Mouse (Mus musculus) neutrophil, adult 5-6 weeks (primary cell): ENCODE results near the gene Tars2. TPM values are rescaled to one million over a fixed set of nuclear protein-coding genes. Genes with fewer than 3 reads are reported as not detected.
"Not testable (repeated sequence)": the region's sequence is repeated elsewhere in the genome, so short reads cannot be mapped to it uniquely, and the experiment has no call there.

Experiments used
- ATAC-seq: fragments of 151-379, 151-347 bp; 2 replicates; pipeline ENCODE4 v1.8.0; 2017; ENCODE audit warnings: mild to moderate bottlenecking, moderate TSS enrichment; ENCODE audit not compliant: insufficient number of reproducible peaks, poor library complexity, low FRiP score, severe bottlenecking; ENCODE audit errors: extremely low read depth
- total RNA-seq: library from RNA; stranded (forward); fragments of 200-1000 nt; gene quantifications from 2 replicates; pipeline ENCODE4 v1.2.3, GENCODE M21; 2017

Gene Tars2
- 35.3 and 46.3 TPM in 2 replicates for total RNA-seq

- no peak for ATAC-seq
These were observed at the start of gene Tars2 for GRCm38 (mm10) chr3:95760106-95760505. Tars2 (minus strand) TSS chr3:95760206.

GRCm38 (mm10) chr3:95808384-95808783 is 48.4 kb upstream of the Tars2 start:
- ATAC-seq, result no peak

GRCm38 (mm10) chr3:95807630-95808029 is 47.6 kb upstream of the Tars2 start:
- not testable (repeated sequence) for ATAC-seq

- ATAC-seq, result no peak
These were observed 46.7 kb upstream of the Tars2 start for GRCm38 (mm10) chr3:95806677-95807076.

GRCm38 (mm10) chr3:95803851-95804250 is 43.8 kb upstream of the Tars2 start:
- ATAC-seq, result no peak

- ATAC-seq, result no peak
These were observed 38.8 kb upstream of the Tars2 start for GRCm38 (mm10) chr3:95798756-95799155.

GRCm38 (mm10) chr3:95794299-95794698 is 34.3 kb upstream of the Tars2 start:
- no peak for ATAC-seq

- no peak for ATAC-seq
These were observed 33.7 kb upstream of the Tars2 start for GRCm38 (mm10) chr3:95793662-95794061.

GRCm38 (mm10) chr3:95785501-95785900 is 25.5 kb upstream of the Tars2 start:
- no peak for ATAC-seq

- ATAC-seq, result no peak
These were observed 12.0 kb upstream of the Tars2 start for GRCm38 (mm10) chr3:95771985-95772384.

GRCm38 (mm10) chr3:95765534-95765933 is 5.5 kb upstream of the Tars2 start:
- no peak for ATAC-seq

GRCm38 (mm10) chr3:95763811-95764210 is 3.8 kb upstream of the Tars2 start:
- ATAC-seq, result no peak

GRCm38 (mm10) chr3:95762961-95763360 is 3.0 kb upstream of the Tars2 start:
- no peak for ATAC-seq

GRCm38 (mm10) chr3:95761771-95762170 is 1.8 kb upstream of the Tars2 start:
- ATAC-seq, result no peak

- no peak for ATAC-seq
These were observed 650 bp upstream of the Tars2 start for GRCm38 (mm10) chr3:95760656-95761055.

- ATAC-seq, result no peak
These were observed 1.4 kb downstream of the Tars2 start for GRCm38 (mm10) chr3:95758467-95759218.

GRCm38 (mm10) chr3:95756808-95757207 is 3.2 kb downstream of the Tars2 start:
- no peak for ATAC-seq

GRCm38 (mm10) chr3:95754345-95755206 is 5.4 kb downstream of the Tars2 start:
- ATAC-seq, result peak; percentile 93

- no peak for ATAC-seq
These were observed 7.1 kb downstream of the Tars2 start for GRCm38 (mm10) chr3:95752935-95753334.

- no peak for ATAC-seq
These were observed 19.6 kb downstream of the Tars2 start for GRCm38 (mm10) chr3:95740406-95740805.
